Mouse (Mus musculus): ENCODE results near the gene Ifna5.

Ifna5 gene

GRCm38 (mm10) chr4:88864599-88864998, 29.3 kb downstream of the Ifna5 start:
- peak; percentile 86 for DNase-seq (ENCODE audit: low spot score)

GRCm38 (mm10) chr4:88865011-88865569, 29.8 kb downstream of the Ifna5 start:
- no peak for DNase-seq (ENCODE audit: low spot score)

- DNase-seq (ENCODE audit: low spot score), result peak; percentile 84
Measured at GRCm38 (mm10) chr4:88867366-88867925, 32.1 kb downstream of the Ifna5 start.

GRCm38 (mm10) chr4:88867926-88868911, 32.9 kb downstream of the Ifna5 start:
- peak; percentile 84 for DNase-seq (ENCODE audit: low spot score)

GRCm38 (mm10) chr4:88872691-88873090, 37.4 kb downstream of the Ifna5 start:
- peak; percentile 33 for DNase-seq (ENCODE audit: low spot score)

- no peak for DNase-seq (ENCODE audit: low spot score)
Measured at GRCm38 (mm10) chr4:88875435-88876095, 40.2 kb downstream of the Ifna5 start.

- no peak for DNase-seq (ENCODE audit: low spot score)
Measured at GRCm38 (mm10) chr4:88876520-88876919, 41.2 kb downstream of the Ifna5 start.

- DNase-seq (ENCODE audit: low spot score), result peak; percentile 30
Measured at GRCm38 (mm10) chr4:88878246-88878645, 42.9 kb downstream of the Ifna5 start.

- no peak for DNase-seq (ENCODE audit: low spot score)
Measured at GRCm38 (mm10) chr4:88878772-88879171, 43.4 kb downstream of the Ifna5 start.

GRCm38 (mm10) chr4:88880101-88880500, 44.8 kb downstream of the Ifna5 start, which contains the start of gene Ifne:
TSS of gene Ifne (minus strand) at chr4:88880201.
- DNase-seq (ENCODE audit: low spot score), result no peak
